Mouse (Mus musculus) heart, embryonic 12.5 days (tissue): ENCODE data around the gene Dhdh. TPM values are rescaled to one million over a fixed set of nuclear protein-coding genes. Genes with fewer than 3 reads are reported as not detected.
"Not testable (repeated sequence)": the region's sequence is repeated elsewhere in the genome, so short reads cannot be mapped to it uniquely, and the experiment has no call there.

Experiments used
- ATAC-seq: fragments of 200-750 bp; cut with Nextera tagmentation; 2 replicates; pipeline ENCODE4 v1.8.0; 2017; ENCODE audit warnings: moderate TSS enrichment, moderate library complexity; ENCODE audit not compliant: insufficient number of reproducible peaks, low FRiP score
- H3K27ac ChIP-seq: fragments of 300-500 bp; sonication (generic); 2 replicates; pipeline ENCODE4 v1.5.1; 2016; ENCODE audit warnings: mild to moderate bottlenecking, moderate library complexity; ENCODE audit not compliant: poor library complexity, severe bottlenecking
- H3K27me3 ChIP-seq: fragments of 300-500 bp; sonication (generic); replicated peaks from 2 replicates; pipeline ENCODE4 v1.6.1; 2016; ENCODE audit warnings: mild to moderate bottlenecking, moderate library complexity
- H3K36me3 ChIP-seq: fragments of 300-500 bp; sonication (generic); 2 replicates; pipeline ENCODE4 v1.6.1; 2016; ENCODE audit warnings: mild to moderate bottlenecking, moderate library complexity
- H3K4me1 ChIP-seq: fragments of 300-500 bp; sonication (generic); replicated peaks from 2 replicates; pipeline ENCODE4 v1.6.1; 2016; ENCODE audit warnings: mild to moderate bottlenecking
- H3K4me2 ChIP-seq: fragments of 300-500 bp; sonication (generic); 2 replicates; pipeline ENCODE4 v1.6.1; 2016; ENCODE audit warnings: mild to moderate bottlenecking, moderate library complexity
- H3K4me3 ChIP-seq: fragments of 300-500 bp; sonication (generic); 2 replicates; pipeline ENCODE4 v1.5.1; 2016; ENCODE audit warnings: mild to moderate bottlenecking
- H3K9ac ChIP-seq: fragments of 300-500 bp; sonication (generic); 2 replicates; pipeline ENCODE4 v1.6.1; 2016; ENCODE audit warnings: mild to moderate bottlenecking, moderate library complexity
- H3K9me3 ChIP-seq: fragments of 300-500 bp; sonication (generic); replicated peaks from 2 replicates; pipeline ENCODE4 v1.6.1; 2016; ENCODE audit warnings: mild to moderate bottlenecking, moderate library complexity
- WGBS: fragments of 180-500 bp; shearing (Covaris S2); methylation state at CpG from one replicate; pipeline ENCODE4 v1.1.7; 2016; 5-methylcytosine and 5-hydroxymethylcytosine counted together
- polyA plus RNA-seq: library from polyadenylated mRNA; unstranded; fragments of >200 nt; fragmentation: Nextera tagmentation; extraction: Ambion mirVana; gene quantifications from 2 replicates; pipeline ENCODE4 v1.2.1, GENCODE M21; 2016

Gene Dhdh
- polyA plus RNA-seq, 1 experiment from 2014 or later, result 4.3 TPM

DNA sequence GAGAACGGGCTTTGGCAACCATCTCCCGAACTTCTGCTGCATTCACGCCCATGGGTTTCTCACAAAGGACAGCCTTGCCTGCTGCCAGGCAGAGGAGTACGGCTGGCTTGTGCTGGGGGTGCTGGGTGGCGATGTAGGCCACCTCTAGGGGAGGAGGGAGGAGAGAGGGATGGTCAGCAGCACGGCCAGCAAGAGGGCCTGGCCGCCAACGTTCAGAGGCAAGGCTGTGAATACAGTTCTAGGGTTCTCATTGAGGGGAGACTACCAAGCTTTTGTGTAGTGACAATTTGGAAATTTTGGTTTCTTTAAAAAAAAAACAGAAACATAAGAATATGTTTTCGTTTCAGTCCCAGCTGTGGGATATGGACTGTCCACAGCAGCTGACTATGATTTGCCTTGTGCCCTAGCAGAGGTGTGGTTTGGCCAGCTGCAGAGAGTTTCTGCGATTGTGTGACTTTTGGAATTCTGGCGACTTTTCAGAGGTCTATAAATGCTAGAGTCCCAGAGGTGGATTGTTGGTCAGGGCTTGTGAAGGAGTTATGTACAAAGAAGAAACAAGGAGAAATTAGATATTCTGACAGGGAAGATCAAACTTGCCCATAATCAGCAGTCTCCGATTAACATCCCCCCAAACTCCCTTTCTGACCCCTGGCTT, 1.7 kb downstream of the Dhdh start, which contains the start of gene Gm45808:
Gene Gm45808, minus strand, starts transcription at position 51 of the 655 bp plus-strand sequence.
- WGBS, result 84% methylated on average over 12 of the region's 12 CpGs
- no peak for ATAC-seq
- H3K9ac ChIP-seq, result no peak within 1 kb of the TSS
- H3K27ac ChIP-seq, result no peak within 1 kb of the TSS
- H3K4me3 ChIP-seq, result no peak within 1 kb of the TSS
- no peaks in the 10 kb centered on the region for H3K9me3 ChIP-seq
- H3K4me1 ChIP-seq, result peaks cover 26% of the 10 kb centered on the region
- H3K27me3 ChIP-seq, result no peaks in the 10 kb centered on the region
- 0 out of 2 replicates have a peak, but pooled peaks cover 3% of the 10 kb centered on the region for H3K36me3 ChIP-seq
- no peak within 1 kb of the TSS for H3K4me2 ChIP-seq

DNA sequence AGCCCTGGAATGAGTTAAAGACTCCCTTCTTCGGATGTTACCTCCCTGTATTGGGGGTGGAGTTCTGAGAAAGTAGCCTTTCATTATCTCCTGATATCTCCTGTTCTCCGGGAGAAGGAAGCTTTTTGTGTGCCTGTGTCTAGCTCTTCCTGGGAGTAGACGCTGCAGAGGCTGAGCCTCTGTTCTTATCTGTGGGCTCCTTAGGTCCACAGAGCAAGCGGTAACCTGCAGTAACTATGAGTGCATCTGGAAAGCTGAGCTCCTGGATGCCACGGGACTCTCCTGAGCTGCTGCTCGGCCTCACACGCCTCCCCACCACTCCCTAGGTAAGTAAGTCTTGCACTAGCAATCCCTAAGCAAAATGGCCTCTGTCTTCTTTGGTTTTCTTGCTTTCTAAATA, 2.4 kb downstream of the Dhdh start:
- peaks cover 24% of the 10 kb centered on the region for H3K4me1 ChIP-seq
- H3K4me2 ChIP-seq, result no peak overlapping the region
- H3K27me3 ChIP-seq, result no peaks in the 10 kb centered on the region
- H3K9me3 ChIP-seq, result no peaks in the 10 kb centered on the region
- no peak overlapping the region for H3K4me3 ChIP-seq
- no peak for ATAC-seq
- 0 out of 2 replicates have a peak, but pooled peaks cover 3% of the 10 kb centered on the region for H3K36me3 ChIP-seq
- WGBS, result 45% methylated on average over 7 of the region's 7 CpGs
- H3K27ac ChIP-seq, result no peak overlapping the region
- H3K9ac ChIP-seq, result no peak overlapping the region

DNA sequence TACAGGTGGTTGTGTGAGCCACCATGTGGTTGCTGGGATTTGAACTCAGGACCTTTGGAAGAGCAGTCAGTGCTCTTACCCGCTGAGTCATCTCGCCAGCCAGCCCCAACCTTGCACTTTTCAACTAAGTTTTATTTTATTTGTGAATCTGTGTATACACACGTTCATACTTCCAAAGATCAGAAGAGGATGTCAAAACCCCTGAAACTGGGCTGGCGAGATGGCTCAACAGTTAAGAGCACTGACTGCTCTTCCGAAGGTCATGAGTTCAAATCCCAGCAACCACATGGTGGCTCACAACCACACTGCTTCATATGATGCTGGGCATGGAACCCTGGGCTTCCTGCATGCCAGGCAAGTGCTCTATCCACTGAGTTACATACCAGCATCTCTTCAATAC, 3.6 kb downstream of the Dhdh start:
- not testable (repeated sequence) for H3K27ac ChIP-seq, H3K9ac ChIP-seq, ATAC-seq, H3K36me3 ChIP-seq, H3K4me3 ChIP-seq, H3K4me2 ChIP-seq, H3K9me3 ChIP-seq, H3K27me3 ChIP-seq
- 93% methylated on average over 5 of the region's 5 CpGs for WGBS
- H3K4me1 ChIP-seq, result peaks cover 17% of the 10 kb centered on the region

DNA sequence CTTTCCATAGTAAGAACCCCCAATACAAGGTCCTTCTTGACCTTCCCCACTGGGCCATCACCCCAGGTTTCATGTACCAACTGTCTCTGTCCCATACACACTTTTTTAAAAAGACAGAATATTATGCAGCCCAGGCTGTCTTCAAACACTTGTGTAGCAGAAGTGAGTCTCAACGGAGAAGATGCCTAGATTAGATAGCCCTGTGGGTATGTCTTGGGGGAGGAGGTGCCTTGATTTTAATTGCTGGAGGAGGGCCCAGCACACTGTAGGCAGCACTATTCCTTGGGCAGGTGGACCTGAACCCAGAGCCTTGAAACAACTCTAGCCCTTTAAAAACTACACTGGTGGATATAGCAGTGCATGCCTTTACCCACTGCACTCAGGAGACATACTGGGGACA, 6.4 kb downstream of the Dhdh start:
- H3K9ac ChIP-seq, result no peak overlapping the region
- H3K27ac ChIP-seq, result no peak overlapping the region
- WGBS, result 65% methylated on average over 1 of the region's 1 CpGs
- no peaks in the 10 kb centered on the region for H3K27me3 ChIP-seq
- no peak overlapping the region for H3K4me2 ChIP-seq
- peaks cover 9% of the 10 kb centered on the region; the same call in 1 of the 2 replicates for H3K36me3 ChIP-seq
- no peaks in the 10 kb centered on the region for H3K9me3 ChIP-seq
- H3K4me1 ChIP-seq, result no peaks in the 10 kb centered on the region
- no peak for ATAC-seq
- no peak overlapping the region for H3K4me3 ChIP-seq

DNA sequence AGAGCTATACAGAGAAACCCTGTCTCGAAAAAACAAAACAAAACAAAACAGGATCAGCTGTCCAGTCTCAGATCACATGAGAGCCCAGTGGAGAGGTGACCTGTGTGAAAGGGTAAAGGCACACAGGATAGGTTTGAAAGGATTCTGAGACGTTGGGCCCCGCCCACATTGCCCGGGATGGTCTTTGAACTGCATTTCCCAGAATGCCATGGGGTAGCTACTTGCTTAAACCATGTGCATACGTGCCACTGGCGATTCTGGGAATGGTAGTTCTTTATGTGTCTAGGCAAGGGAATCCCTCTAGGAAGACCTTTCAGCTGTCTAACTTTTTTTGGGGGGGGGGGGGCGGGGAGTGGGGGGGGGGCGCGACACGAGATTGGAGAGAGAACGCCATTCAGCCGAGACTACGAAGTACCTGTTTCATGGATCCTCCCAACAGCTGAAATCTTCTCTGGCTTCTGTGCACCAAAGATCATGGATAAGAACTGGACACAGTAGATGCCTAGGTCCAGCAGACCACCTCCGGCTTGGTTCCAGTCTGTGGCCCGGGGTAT, 7.2 kb downstream of the Dhdh start, which contains the start of gene Tulp2:
Gene Tulp2, plus strand, starts transcription at position 504 of the 554 bp plus-strand sequence.
- ATAC-seq, result peak; percentile 82
- whole genome bisulfite sequencing, result 45% methylated on average over 15 of the region's 15 CpGs
- Histone ChIP-seq H3K4me3 (no peak within 1 kb of the TSS), H3K9me3 (no peaks in the 10 kb centered on the region), H3K27ac (no peak within 1 kb of the TSS), H3K4me2 (no peak within 1 kb of the TSS), H3K27me3 (no peaks in the 10 kb centered on the region), H3K36me3 (peaks cover 9% of the 10 kb centered on the region; the same call in 1 of the 2 replicates), H3K9ac (no peak within 1 kb of the TSS), H3K4me1 (no peaks in the 10 kb centered on the region)

DNA sequence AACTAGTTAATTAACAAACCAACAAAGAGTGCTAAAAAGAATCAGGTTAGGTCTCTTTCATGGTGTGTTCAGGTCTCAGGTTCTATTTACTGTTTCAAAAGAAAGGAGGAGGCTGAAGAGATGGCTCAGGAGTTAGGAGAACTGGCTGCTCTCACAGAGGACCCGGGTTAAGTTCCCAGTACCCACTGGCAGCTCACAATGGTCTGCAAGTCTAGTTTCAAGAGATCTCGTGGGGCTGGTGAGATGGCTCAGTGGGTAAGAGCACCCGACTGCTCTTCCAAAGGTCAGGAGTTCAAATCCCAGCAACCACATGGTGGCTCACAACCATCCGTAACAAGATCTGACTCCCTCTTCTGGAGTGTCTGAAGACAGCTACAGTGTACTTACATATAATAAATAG, 8.3 kb downstream of the Dhdh start:
- ATAC-seq, H3K9ac ChIP-seq: not testable (repeated sequence)
- 66% methylated on average over 4 of the region's 4 CpGs for WGBS

DNA sequence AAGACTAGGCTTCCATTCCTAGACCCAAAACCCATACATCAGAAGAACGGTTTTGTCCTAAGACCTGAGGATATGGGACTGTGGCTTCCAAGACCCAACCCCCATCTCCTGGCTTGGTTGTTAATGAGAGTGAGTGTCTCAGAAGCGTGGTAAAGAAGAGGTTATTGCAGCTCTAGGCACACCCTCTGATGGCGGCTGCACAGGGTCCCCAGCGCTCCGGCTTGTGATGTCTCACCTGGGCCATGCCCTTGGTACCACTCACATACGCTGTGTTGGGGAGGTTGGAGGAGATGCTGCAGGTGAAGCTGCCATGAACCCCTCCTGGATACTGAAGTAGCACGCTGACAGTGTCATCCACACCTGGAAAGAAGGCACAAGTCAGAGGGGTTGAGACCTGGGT, 9.8 kb downstream of the Dhdh start:
- Histone ChIP-seq H3K27me3 (no peaks in the 10 kb centered on the region), H3K9me3 (no peaks in the 10 kb centered on the region), H3K27ac (no peak overlapping the region), H3K4me2 (no peak overlapping the region), H3K4me3 (no peak overlapping the region), H3K4me1 (no peaks in the 10 kb centered on the region), H3K36me3 (peaks cover 8% of the 10 kb centered on the region; the same call in 1 of the 2 replicates), H3K9ac (no peak overlapping the region)
- no peak for ATAC-seq
- WGBS, result 95% methylated on average over 7 of the region's 7 CpGs

More for the DNA sequence above, 8.3 kb downstream of the Dhdh start:
- H3K36me3 ChIP-seq, H3K27me3 ChIP-seq, H3K9me3 ChIP-seq, H3K27ac ChIP-seq, H3K4me1 ChIP-seq, H3K4me3 ChIP-seq, H3K4me2 ChIP-seq: not testable (repeated sequence)

DNA sequence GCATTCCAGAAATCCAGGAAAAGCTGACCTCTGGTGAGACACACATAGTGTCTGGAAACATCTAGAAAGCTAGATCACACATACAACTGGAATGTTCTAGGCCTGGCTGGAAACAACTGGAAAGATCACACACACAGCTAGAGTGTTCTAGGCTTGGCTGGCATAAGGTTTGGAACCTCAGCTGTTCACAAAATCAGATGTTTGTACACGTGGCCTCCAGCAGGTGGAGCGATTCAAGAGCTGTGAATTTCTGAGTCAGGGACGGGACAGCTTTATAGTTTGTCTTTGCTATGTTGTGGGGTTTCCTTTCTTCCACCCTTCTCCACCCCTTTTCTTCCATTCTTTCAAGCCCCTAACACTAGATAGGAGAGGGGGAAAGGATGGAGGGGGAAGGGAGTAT, 11.6 kb downstream of the Dhdh start:
- Histone ChIP-seq H3K4me1 (no peaks in the 10 kb centered on the region), H3K4me2 (no peak overlapping the region), H3K36me3 (peaks cover 8% of the 10 kb centered on the region; the same call in 1 of the 2 replicates), H3K4me3 (no peak overlapping the region), H3K9ac (peak overlapping the region; percentile 4; the same call in 1 of the 2 replicates), H3K27me3 (no peaks in the 10 kb centered on the region), H3K27ac (no peak overlapping the region), H3K9me3 (no peaks in the 10 kb centered on the region)
- ATAC-seq, result no peak
- WGBS, result 12% methylated on average over 3 of the region's 3 CpGs

DNA sequence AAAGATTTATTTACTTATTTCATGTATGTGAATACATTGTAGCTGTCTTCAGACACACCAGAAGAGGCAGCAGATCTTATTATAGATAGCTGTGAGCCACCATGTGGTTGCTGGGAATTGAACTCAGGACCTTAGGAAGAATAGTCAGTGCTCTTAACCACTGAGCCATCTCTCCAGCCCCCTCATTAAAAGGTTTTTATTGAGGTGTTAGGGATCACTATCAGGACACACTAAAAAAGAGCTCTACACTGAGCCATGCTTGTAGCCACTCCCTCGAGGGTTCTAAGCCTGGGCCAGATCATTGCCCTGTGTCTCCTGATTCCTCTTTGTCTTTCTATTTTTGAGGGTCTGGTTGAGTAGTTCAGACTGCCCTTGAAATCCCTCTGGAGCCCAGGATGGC, 12.2 kb downstream of the Dhdh start:
- H3K27me3 ChIP-seq, result no peaks in the 10 kb centered on the region
- H3K4me2 ChIP-seq, result no peak overlapping the region
- no peak overlapping the region for H3K4me3 ChIP-seq
- H3K36me3 ChIP-seq, result peaks cover 8% of the 10 kb centered on the region; the same call in 1 of the 2 replicates
- ATAC-seq, result no peak
- no peaks in the 10 kb centered on the region for H3K4me1 ChIP-seq
- WGBS, result 36% methylated on average over 1 of the region's 1 CpGs
- no peaks in the 10 kb centered on the region for H3K9me3 ChIP-seq
- H3K27ac ChIP-seq, result no peak overlapping the region
- no peak overlapping the region for H3K9ac ChIP-seq

DNA sequence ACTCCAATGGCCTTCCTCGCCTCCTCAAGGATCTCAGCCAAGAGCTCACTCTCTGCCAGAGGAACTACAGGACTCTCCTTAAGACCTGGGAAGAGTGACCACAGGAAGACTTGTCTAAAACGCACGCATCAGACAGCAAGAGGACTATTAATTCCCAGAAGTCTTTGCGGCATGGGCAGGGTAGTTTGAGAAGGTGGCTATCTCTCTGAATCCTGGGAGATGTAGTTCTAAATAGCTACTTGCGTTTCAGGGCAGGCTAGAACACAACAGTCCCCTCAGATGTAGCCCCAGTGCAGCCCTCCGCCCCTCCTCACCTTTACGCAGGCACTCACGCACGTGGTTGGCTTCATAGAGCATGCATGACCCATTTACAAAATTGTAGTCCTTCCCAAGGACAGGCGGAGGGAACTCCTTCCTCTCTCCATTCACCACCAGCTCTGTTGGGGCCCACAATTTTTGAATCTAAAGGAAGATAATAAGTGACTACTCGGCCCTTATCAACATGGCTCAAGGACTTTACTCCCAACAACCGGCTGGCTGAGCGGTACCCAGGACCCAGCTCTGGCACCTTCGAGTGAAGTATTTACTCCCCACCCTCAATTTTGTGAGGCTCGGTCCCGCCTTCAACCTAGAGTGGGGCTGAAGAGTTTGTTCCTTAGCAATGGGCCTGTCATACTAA, 13.2 kb downstream of the Dhdh start:
- ATAC-seq, result peak; percentile 54; the same call in 1 of the 2 replicates
- Histone ChIP-seq H3K36me3 (peaks cover 8% of the 10 kb centered on the region; the same call in 1 of the 2 replicates), H3K27ac (no peak overlapping the region), H3K9ac (peak overlapping the region; percentile 39; the same call in 1 of the 2 replicates), H3K4me2 (peak overlapping the region; percentile 51), H3K9me3 (no peaks in the 10 kb centered on the region), H3K4me1 (no peaks in the 10 kb centered on the region), H3K4me3 (peak overlapping the region; percentile 24; the same call in 1 of the 2 replicates), H3K27me3 (no peaks in the 10 kb centered on the region)
- WGBS, result 57% methylated on average over 16 of the region's 16 CpGs

DNA sequence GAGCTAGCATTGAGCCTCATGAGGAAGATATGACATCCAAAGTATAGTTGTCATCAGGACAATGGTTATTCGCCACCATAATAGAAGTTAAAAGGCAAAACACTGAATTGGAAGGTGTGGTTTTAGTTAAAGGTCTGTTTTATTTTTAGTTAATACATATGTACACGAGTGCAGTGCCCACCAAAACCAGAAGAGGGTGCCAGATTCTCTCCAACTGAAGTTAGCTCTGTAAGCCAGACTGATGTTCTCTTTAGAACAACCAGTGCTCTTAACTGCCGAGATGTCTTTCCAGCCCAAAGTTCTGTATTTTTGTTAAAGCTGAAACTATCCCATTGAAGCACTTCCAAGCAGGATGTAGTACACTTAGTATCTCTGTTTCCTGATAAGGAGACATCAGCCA, 17.7 kb downstream of the Dhdh start:
- 5% methylated on average over 3 of the region's 3 CpGs for WGBS
- no peaks in the 10 kb centered on the region for H3K9me3 ChIP-seq
- H3K9ac ChIP-seq, result no peak overlapping the region

More for the DNA sequence above, 17.7 kb downstream of the Dhdh start:
- Histone ChIP-seq H3K36me3 (0 out of 2 replicates have a peak, but pooled peaks cover 2% of the 10 kb centered on the region), H3K4me2 (no peak overlapping the region), H3K4me1 (peaks cover 10% of the 10 kb centered on the region), H3K4me3 (no peak overlapping the region), H3K27me3 (no peaks in the 10 kb centered on the region), H3K27ac (no peak overlapping the region)
- ATAC-seq, result no peak
